In genomic region chr3:145988684-145989575, GRCm38 (mm10) we compare ENCODE assay signal across 8 mouse cellular contexts. TPM values are rescaled to one million over a fixed set of nuclear protein-coding genes. Genes with fewer than 3 reads are reported as not detected.
A peak's percentile ranks its signal among the peaks of the same experiment; 100 is the strongest.
DNase-seq lines count a peak whose midpoint lies in the region; ATAC-seq and TF ChIP-seq lines count a peak whose summit lies in the region.

No protein-coding gene starts in this region.

- H3K27ac ChIP-seq in embryonic fibroblast, embryonic 13.5 days (ENCODE audit: insufficient read depth, low read length): peak overlapping the region; percentile 79
- 0 out of 2 replicates have a peak overlapping the region, but pooled peaks have one; percentile 88 for H3K27ac ChIP-seq in limb, embryonic 12.5 days
- H3K27ac ChIP-seq in small intestine, adult 2 months (ENCODE audit: insufficient read depth, low read depth, low read length): peak overlapping the region; percentile 89

- WGBS in limb, embryonic 12.5 days: 2% methylated on average over 45 of the region's 45 CpGs
- WGBS in small intestine, adult 2 months: 1% methylated on average over 45 of the region's 45 CpGs

- H3K4me1 ChIP-seq in erythroblast, embryonic 14.5 days (ENCODE audit: control insufficient read depth): peaks cover 15% of the 10 kb centered on the region
- peaks cover 2% of the 10 kb centered on the region; the same call in 1 of the 2 replicates for H3K4me1 ChIP-seq in embryonic fibroblast, embryonic 13.5 days (ENCODE audit: control insufficient read depth, insufficient read depth, low read length)
- peaks cover 31% of the 10 kb centered on the region for H3K4me1 ChIP-seq in limb, embryonic 12.5 days (replicated peaks)
- peaks cover 7% of the 10 kb centered on the region; the same call in 1 of the 2 replicates for H3K4me1 ChIP-seq in small intestine, adult 2 months (ENCODE audit: control insufficient read depth, insufficient read depth, insufficient read length, low read length)

- peak overlapping the region; percentile 58 for H3K4me3 ChIP-seq in erythroblast, embryonic 14.5 days (replicated peaks)
- H3K4me3 ChIP-seq in C2C12 (ENCODE audit: insufficient read depth, poor library complexity, severe bottlenecking): peak overlapping the region; percentile 45
- H3K4me3 ChIP-seq in embryonic fibroblast, embryonic 13.5 days (ENCODE audit: insufficient read depth, low read length): peak overlapping the region; percentile 80
- peak overlapping the region; percentile 79 for H3K4me3 ChIP-seq in limb, embryonic 12.5 days (replicated peaks)
- peak overlapping the region; percentile 79 for H3K4me3 ChIP-seq in small intestine, adult 2 months (ENCODE audit: low read depth, low read length)

- no peaks in the 10 kb centered on the region for H3K36me3 ChIP-seq in erythroblast, embryonic 14.5 days (ENCODE audit: control insufficient read depth)
- no peaks in the 10 kb centered on the region for H3K36me3 ChIP-seq in C2C12 (ENCODE audit: control insufficient read depth, insufficient read depth)
- H3K36me3 ChIP-seq in limb, embryonic 12.5 days: no peaks in the 10 kb centered on the region
- H3K36me3 ChIP-seq in small intestine, adult 2 months (ENCODE audit: control insufficient read depth, insufficient read depth, low read length): no peaks in the 10 kb centered on the region

- H3K4me2 ChIP-seq in limb, embryonic 12.5 days: peak overlapping the region; percentile 90

- H3K9me3 ChIP-seq in erythroblast, embryonic 14.5 days (ENCODE audit: control insufficient read depth, low read length): no peaks in the 10 kb centered on the region
- H3K9me3 ChIP-seq in limb, embryonic 12.5 days: no peaks in the 10 kb centered on the region

- TF ChIP-seq POLR2A in embryonic fibroblast, embryonic 13.5 days (IDR thresholded peaks at IDR 0.05; ENCODE audit: low read depth, low read length): no peak; the same call in 1 of the 2 replicates
- no peak for TF ChIP-seq POLR2A in small intestine, adult 2 months (IDR thresholded peaks at IDR 0.05; ENCODE audit: low read depth, low read length)

- no peak for TF ChIP-seq CTCF in C2C12 (IDR thresholded peaks at IDR 0.05; ENCODE audit: control insufficient read depth, insufficient read depth, insufficient read length)
- TF ChIP-seq CTCF in embryonic fibroblast, embryonic 13.5 days (IDR thresholded peaks at IDR 0.05; ENCODE audit: borderline replicate concordance, insufficient read depth, low read length): no peak
- 0 out of 2 replicates have a peak, but pooled peaks have one; percentile 6 for TF ChIP-seq CTCF in small intestine, adult 2 months (IDR thresholded peaks at IDR 0.05; ENCODE audit: extremely low read depth, insufficient read length, insufficient replicate concordance, low read depth, low read length)

- no peak for ATAC-seq in erythroblast, adult 5-6 weeks (replicated peaks; ENCODE audit: low FRiP score, poor library complexity, severe bottlenecking)
- ATAC-seq in limb, embryonic 12.5 days (ENCODE audit: insufficient number of reproducible peaks, insufficient read depth, low FRiP score, low TSS enrichment, low read depth): peak; percentile 11; the same call in 1 of the 2 replicates

- peak overlapping the region; percentile 60 for H3ac ChIP-seq in C2C12 (ENCODE audit: control insufficient read depth, insufficient read length, low read depth)

- DNase-seq in frontal cortex, postnatal 14 days (ENCODE audit: low spot score in 2 of 2): no peak
- no peak for DNase-seq in cerebellum, postnatal 36 days

- no peaks in the 10 kb centered on the region for H3K79me3 ChIP-seq in C2C12 (ENCODE audit: low read depth)

- no peaks in the 10 kb centered on the region for H3K79me2 ChIP-seq in C2C12 (ENCODE audit: control insufficient read depth, insufficient read depth)

- H3K27me3 ChIP-seq in erythroblast, embryonic 14.5 days (ENCODE audit: control insufficient read depth): peaks cover 48% of the 10 kb centered on the region
- no peaks in the 10 kb centered on the region for H3K27me3 ChIP-seq in C2C12 (ENCODE audit: control insufficient read depth, insufficient read depth, insufficient read length)
- H3K27me3 ChIP-seq in limb, embryonic 12.5 days: peaks cover 27% of the 10 kb centered on the region
- no peaks in the 10 kb centered on the region for H3K27me3 ChIP-seq in small intestine, adult 2 months (ENCODE audit: control insufficient read depth, insufficient read depth, low read length)

- H3K9ac ChIP-seq in limb, embryonic 12.5 days (replicated peaks): peak overlapping the region; percentile 85

TF ChIP-seq in C2C12, 6 proteins besides CTCF, POLR2A, EP300 and RAD21:
- TF ChIP-seq USF1 (IDR thresholded peaks at IDR 0.05; ENCODE audit: low read depth) (no peak), CEBPB (IDR thresholded peaks at IDR 0.05; ENCODE audit: low read depth) (no peak), MYOG (IDR thresholded peaks at IDR 0.05; ENCODE audit: control insufficient read depth, extremely low read depth, insufficient read length) (no peak), MYOD1 (IDR thresholded peaks at IDR 0.05; ENCODE audit: control insufficient read depth, insufficient read length, low read depth) (no peak), MAX (IDR thresholded peaks at IDR 0.05) (no peak), FOSL1 (IDR thresholded peaks at IDR 0.05; ENCODE audit: insufficient read depth, low read length, poor library complexity, severe bottlenecking) (no peak)

RNA-seq across cellular contexts. Expression of gene Syde2, which starts 1.3 kb away (rescaled TPM):
- polyA plus RNA-seq in erythroblast, embryonic 14.5 days (2012): not detected in 2 replicates
- 0.63 and 1.3 TPM in 2 replicates for total RNA-seq in erythroblast, adult 5-6 weeks (2015; ENCODE audit: low replicate concordance)
- 0.60 and 1.3 TPM in 2 replicates for total RNA-seq in erythroblast, adult 5-6 weeks (2017; ENCODE audit: low replicate concordance)
- 2.6 TPM for polyA plus RNA-seq in C2C12 (2012; fragmentation: generic; extraction: Trizol)
- 8.9 and 12.3 TPM in 2 replicates for polyA plus RNA-seq in embryonic fibroblast, embryonic 13.5 days (2011; ENCODE audit: insufficient read length, low read depth, missing spikeins)
- polyA plus RNA-seq in limb, embryonic 12.5 days (2016; fragmentation: Nextera tagmentation; extraction: Ambion mirVana): 2.5 and 3.3 TPM in 2 replicates
- 2.0 and 3.8 TPM in 2 replicates for polyA plus RNA-seq in small intestine, adult 2 months (2012; rRNA removed)

RNA-seq across cellular contexts. Expression of gene 2410004B18Rik, which starts 51.1 kb away (rescaled TPM):
- 2.8 and 3.2 TPM in 2 replicates for polyA plus RNA-seq in erythroblast, embryonic 14.5 days (2012)
- 20.1 and 46.9 TPM in 2 replicates for total RNA-seq in erythroblast, adult 5-6 weeks (2015; ENCODE audit: low replicate concordance)
- 11.8 and 14.6 TPM in 2 replicates for total RNA-seq in erythroblast, adult 5-6 weeks (2017; ENCODE audit: low replicate concordance)
- 22.9 TPM for polyA plus RNA-seq in C2C12 (2012; fragmentation: generic; extraction: Trizol)
- polyA plus RNA-seq in embryonic fibroblast, embryonic 13.5 days (2011; ENCODE audit: insufficient read length, low read depth, missing spikeins): 20.8 and 24.9 TPM in 2 replicates
- polyA plus RNA-seq in limb, embryonic 12.5 days (2016; fragmentation: Nextera tagmentation; extraction: Ambion mirVana): 47.4 and 55.2 TPM in 2 replicates
- 14.8 and 20.0 TPM in 2 replicates for polyA plus RNA-seq in small intestine, adult 2 months (2012; rRNA removed)
